Mouse (Mus musculus) heart, adult 11 months (tissue): ENCODE results near the gene Aqr.
A peak's percentile ranks its signal among the peaks of the same experiment; 100 is the strongest.

Experiments
- DNase-seq: peaks from one replicate; pipeline ENCODE4 v3.0.0; 2022

The Aqr gene

DNA sequence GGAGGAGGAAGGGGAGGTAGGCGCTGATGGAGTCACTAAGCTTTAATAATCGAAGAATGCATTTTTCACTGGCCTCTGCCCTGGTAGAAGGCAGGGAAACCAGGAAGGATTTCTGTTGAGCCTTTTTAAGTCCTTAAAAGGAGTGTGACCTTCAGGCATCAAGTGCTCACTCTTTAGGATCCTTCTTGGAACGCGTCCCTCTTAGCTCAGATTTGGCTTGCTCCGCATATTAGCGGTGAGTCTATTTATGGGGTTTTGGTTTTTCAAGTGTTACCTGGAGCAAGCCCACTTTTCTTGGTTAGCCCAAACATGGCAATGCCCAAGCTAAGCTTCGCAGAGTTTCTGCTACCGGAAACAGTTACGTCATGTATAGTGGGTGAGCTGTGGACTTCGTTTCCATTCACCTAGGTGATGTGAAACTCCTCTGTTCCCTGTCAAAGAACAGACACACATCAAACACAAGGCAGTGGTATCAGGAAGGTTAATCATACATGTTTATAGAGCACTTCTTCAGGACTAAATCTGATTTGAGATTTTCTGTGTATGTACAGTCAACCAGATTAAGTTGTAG is 128.5 kb downstream of the Aqr start:
- DNase-seq = peak; percentile 80

- peak; percentile 99 for DNase-seq
These were observed 129.4 kb downstream of the Aqr start for GRCm38 (mm10) chr2:114057303-114057853.

DNA sequence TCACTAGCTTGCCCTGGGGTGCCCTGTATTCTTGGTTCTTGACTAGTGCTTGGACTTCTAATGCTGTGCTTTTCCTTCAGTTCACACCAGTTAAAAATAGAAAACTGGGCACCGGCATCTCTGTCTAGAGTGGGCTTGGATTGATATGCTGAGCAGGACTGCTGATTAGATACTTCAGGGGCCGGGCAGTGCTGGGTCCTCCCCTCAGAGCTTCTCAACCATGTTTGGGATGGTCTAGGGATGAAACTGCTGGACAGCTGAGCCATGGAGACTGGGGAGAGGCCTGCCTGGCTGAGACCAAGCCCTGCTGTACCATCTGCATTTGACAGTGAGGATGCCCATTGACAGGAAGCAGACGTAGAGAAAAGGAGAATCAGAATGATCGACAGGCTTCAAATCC is 132.7 kb downstream of the Aqr start:
- peak; percentile 98 for DNase-seq

- peak; percentile 97 for DNase-seq
These were observed 133.9 kb downstream of the Aqr start, which contains the start of gene Actc1 for GRCm38 (mm10) chr2:114052696-114053598. Actc1 (minus strand) TSS chr2:114053548.

DNA sequence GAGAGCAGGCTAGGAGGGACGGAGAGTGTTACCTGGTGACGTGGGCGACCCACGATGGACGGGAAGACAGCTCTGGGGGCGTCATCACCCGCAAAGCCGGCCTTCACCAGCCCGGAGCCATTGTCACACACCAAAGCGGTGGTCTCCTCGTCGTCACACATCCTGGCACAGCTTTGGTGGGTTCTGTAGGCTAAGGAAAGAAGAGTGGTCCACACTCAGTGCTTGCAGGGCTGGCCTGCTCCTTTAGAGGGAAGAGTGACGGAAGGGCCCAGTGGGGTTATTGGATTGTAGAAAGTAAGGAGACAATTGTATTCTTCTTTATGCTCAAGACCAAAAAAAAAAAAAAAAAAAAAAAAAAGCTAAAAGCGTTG is 135.0 kb downstream of the Aqr start:
- DNase-seq = peak; percentile 73
